Mouse (Mus musculus): ENCODE measurements around the gene Emc10.
A peak's percentile ranks its signal among the peaks of the same experiment; 100 is the strongest.

The Emc10 gene

GRCm38 (mm10) chr7:44525126-44525832 is 28.9 kb upstream of the Emc10 start:
- peak; percentile 88 for DNase-seq

- DNase-seq = peak; percentile 40
Measured at GRCm38 (mm10) chr7:44524502-44524901, 28.2 kb upstream of the Emc10 start, which contains the start of gene Mybpc2. Gene Mybpc2 (minus strand): TSS chr7:44524656.

- DNase-seq = no peak
Measured at GRCm38 (mm10) chr7:44523056-44523455, 26.7 kb upstream of the Emc10 start.

GRCm38 (mm10) chr7:44521710-44522109 is 25.4 kb upstream of the Emc10 start:
- peak; percentile 39 for DNase-seq

- DNase-seq = no peak
Measured at GRCm38 (mm10) chr7:44520990-44521389, 24.7 kb upstream of the Emc10 start.

GRCm38 (mm10) chr7:44519240-44519913 is 23.0 kb upstream of the Emc10 start:
- DNase-seq = no peak

GRCm38 (mm10) chr7:44507491-44507890 is 11.2 kb upstream of the Emc10 start:
- DNase-seq = no peak

- DNase-seq = no peak
Measured at GRCm38 (mm10) chr7:44501563-44502115, 5.3 kb upstream of the Emc10 start.

- no peak for DNase-seq
Measured at GRCm38 (mm10) chr7:44500046-44500445, 3.7 kb upstream of the Emc10 start.

GRCm38 (mm10) chr7:44498922-44499321 is 2.6 kb upstream of the Emc10 start:
- DNase-seq = no peak

- DNase-seq = no peak
Measured at GRCm38 (mm10) chr7:44497361-44498055, 1.2 kb upstream of the Emc10 start.

- no peak for DNase-seq
Measured at GRCm38 (mm10) chr7:44496771-44497109, 411 bp upstream of the Emc10 start.

- DNase-seq = no peak
Measured at GRCm38 (mm10) chr7:44495086-44495485, 1.2 kb downstream of the Emc10 start.

GRCm38 (mm10) chr7:44494681-44495080 is 1.6 kb downstream of the Emc10 start:
- DNase-seq = no peak

GRCm38 (mm10) chr7:44492166-44492826 is 4.0 kb downstream of the Emc10 start:
- DNase-seq = no peak

- no peak for DNase-seq
Measured at GRCm38 (mm10) chr7:44491391-44491790, 4.9 kb downstream of the Emc10 start.

GRCm38 (mm10) chr7:44490281-44490680 is 6.0 kb downstream of the Emc10 start:
- DNase-seq = no peak

- no peak for DNase-seq
Measured at GRCm38 (mm10) chr7:44488545-44488944, 7.8 kb downstream of the Emc10 start.

- no peak for DNase-seq
Measured at GRCm38 (mm10) chr7:44487936-44488335, 8.4 kb downstream of the Emc10 start.

GRCm38 (mm10) chr7:44486927-44487575 is 9.3 kb downstream of the Emc10 start:
- DNase-seq = no peak

- peak; percentile 1 for DNase-seq
Measured at GRCm38 (mm10) chr7:44485572-44486195, 10.6 kb downstream of the Emc10 start.

Data from kidney, adult 11 months (tissue).